Mouse (Mus musculus) forebrain, embryonic 10.5 days (tissue): ENCODE results near the gene Trrap. TPM values are rescaled to one million over a fixed set of nuclear protein-coding genes. Genes with fewer than 3 reads are reported as not detected.

Experiments used
- DNase-seq: peaks from one replicate; pipeline ENCODE4 v3.0.0-alpha.2; 2017; ENCODE audit warnings: low spot score; ENCODE audit errors: extremely low spot score
- H3K27ac ChIP-seq: fragments of 300-500 bp; sonication (generic); 2 replicates; pipeline ENCODE4 v1.5.1; 2016; ENCODE audit warnings: mild to moderate bottlenecking
- H3K27me3 ChIP-seq: fragments of 300-500 bp; sonication (generic); 2 replicates; pipeline ENCODE4 v1.6.1; 2016; ENCODE audit warnings: mild to moderate bottlenecking; ENCODE audit not compliant: poor library complexity, severe bottlenecking
- H3K36me3 ChIP-seq: fragments of 300-500 bp; sonication (generic); replicated peaks from 2 replicates; pipeline ENCODE4 v1.6.1; 2016; ENCODE audit warnings: mild to moderate bottlenecking, moderate library complexity
- H3K4me1 ChIP-seq: fragments of 300-500 bp; sonication (generic); 2 replicates; pipeline ENCODE4 v1.6.1; 2016
- H3K4me3 ChIP-seq: fragments of 300-500 bp; sonication (generic); 2 replicates; pipeline ENCODE4 v1.5.1; 2016; ENCODE audit warnings: mild to moderate bottlenecking, moderate library complexity
- H3K9me3 ChIP-seq: fragments of 300-500 bp; sonication (generic); 2 replicates; pipeline ENCODE4 v1.6.1; 2016; ENCODE audit warnings: mild to moderate bottlenecking, moderate library complexity
- WGBS: fragments of 180-500 bp; shearing (Covaris S2); methylation state at CpG from one replicate; pipeline ENCODE4 v1.1.7; 2016; 5-methylcytosine and 5-hydroxymethylcytosine counted together
- polyA plus RNA-seq: library from polyadenylated mRNA; unstranded; fragments of >200 nt; fragmentation: Nextera tagmentation; extraction: Ambion mirVana; gene quantifications from 2 replicates; pipeline ENCODE4 v1.2.1, GENCODE M21; 2016

Gene Trrap
- polyA plus RNA-seq, 1 experiment from 2014 or later: 76.2 TPM

GRCm38 (mm10) chr5:144855936-144856335 lies 88.4 kb downstream of the Trrap start:
- Histone ChIP-seq H3K27me3 (no peaks in the 10 kb centered on the region), H3K9me3 (peaks cover 13% of the 10 kb centered on the region), H3K27ac (no peak overlapping the region), H3K36me3 (peaks cover 99% of the 10 kb centered on the region), H3K4me1 (no peaks in the 10 kb centered on the region), H3K4me3 (no peak overlapping the region)
- DNase-seq: no peak
- WGBS: 82% methylated on average over 6 of the region's 6 CpGs

GRCm38 (mm10) chr5:144858527-144858926 lies 91.0 kb downstream of the Trrap start:
- Histone ChIP-seq H3K4me3 (no peak overlapping the region), H3K27ac (no peak overlapping the region), H3K36me3 (peaks cover 78% of the 10 kb centered on the region), H3K4me1 (no peaks in the 10 kb centered on the region), H3K9me3 (peaks cover 18% of the 10 kb centered on the region), H3K27me3 (no peaks in the 10 kb centered on the region)
- 95% methylated on average over 15 of the region's 15 CpGs for WGBS
- DNase-seq: no peak

GRCm38 (mm10) chr5:144859284-144859683 lies 91.8 kb downstream of the Trrap start:
- Histone ChIP-seq H3K27ac (no peak overlapping the region), H3K4me1 (no peaks in the 10 kb centered on the region), H3K27me3 (no peaks in the 10 kb centered on the region), H3K36me3 (peaks cover 71% of the 10 kb centered on the region), H3K4me3 (no peak overlapping the region), H3K9me3 (peaks cover 18% of the 10 kb centered on the region)
- WGBS: 95% methylated on average over 9 of the region's 9 CpGs
- DNase-seq: no peak

- Histone ChIP-seq H3K27ac (no peak overlapping the region), H3K4me3 (no peak overlapping the region), H3K36me3 (peaks cover 55% of the 10 kb centered on the region), H3K27me3 (no peaks in the 10 kb centered on the region), H3K4me1 (no peaks in the 10 kb centered on the region), H3K9me3 (peaks cover 18% of the 10 kb centered on the region)
- 96% methylated on average over 8 of the region's 8 CpGs for WGBS
- no peak for DNase-seq
Observed at GRCm38 (mm10) chr5:144860913-144861312, 93.4 kb downstream of the Trrap start.

- WGBS: 90% methylated on average over 8 of the region's 8 CpGs
- Histone ChIP-seq H3K36me3 (peaks cover 5% of the 10 kb centered on the region; the same call in 1 of the 2 replicates), H3K4me1 (peaks cover 6% of the 10 kb centered on the region; the same call in 1 of the 2 replicates), H3K9me3 (no peaks in the 10 kb centered on the region), H3K27me3 (no peaks in the 10 kb centered on the region), H3K27ac (no peak overlapping the region), H3K4me3 (no peak overlapping the region)
- DNase-seq: no peak
Observed at GRCm38 (mm10) chr5:144866923-144867322, 99.4 kb downstream of the Trrap start.

- H3K27me3 ChIP-seq: no peaks in the 10 kb centered on the region
- peaks cover 5% of the 10 kb centered on the region; the same call in 1 of the 2 replicates for H3K36me3 ChIP-seq
- H3K4me3 ChIP-seq: no peak overlapping the region
- WGBS: 55% methylated on average over 7 of the region's 7 CpGs
- no peaks in the 10 kb centered on the region for H3K9me3 ChIP-seq
- no peak for DNase-seq
- H3K27ac ChIP-seq: no peak overlapping the region
- H3K4me1 ChIP-seq: peaks cover 6% of the 10 kb centered on the region; the same call in 1 of the 2 replicates
Observed at GRCm38 (mm10) chr5:144869466-144869865, 101.9 kb downstream of the Trrap start.

- no peak overlapping the region for H3K4me3 ChIP-seq
- no peak for DNase-seq
- H3K27ac ChIP-seq: no peak overlapping the region
- no peaks in the 10 kb centered on the region for H3K9me3 ChIP-seq
- WGBS: 81% methylated on average over 7 of the region's 7 CpGs
- no peaks in the 10 kb centered on the region for H3K27me3 ChIP-seq
- H3K4me1 ChIP-seq: peaks cover 6% of the 10 kb centered on the region; the same call in 1 of the 2 replicates
- peaks cover 5% of the 10 kb centered on the region; the same call in 1 of the 2 replicates for H3K36me3 ChIP-seq
Observed at GRCm38 (mm10) chr5:144870782-144871181, 103.2 kb downstream of the Trrap start.

GRCm38 (mm10) chr5:144871775-144872174 lies 104.2 kb downstream of the Trrap start:
- peaks cover 6% of the 10 kb centered on the region; the same call in 1 of the 2 replicates for H3K4me1 ChIP-seq
- H3K27me3 ChIP-seq: no peaks in the 10 kb centered on the region
- peaks cover 2% of the 10 kb centered on the region for H3K36me3 ChIP-seq
- no peak overlapping the region for H3K27ac ChIP-seq
- 96% methylated on average over 1 of the region's 1 CpGs for WGBS
- no peak overlapping the region for H3K4me3 ChIP-seq
- H3K9me3 ChIP-seq: no peaks in the 10 kb centered on the region
- DNase-seq: no peak

- H3K36me3 ChIP-seq: peaks cover 7% of the 10 kb centered on the region
- H3K9me3 ChIP-seq: no peaks in the 10 kb centered on the region
- H3K27me3 ChIP-seq: no peaks in the 10 kb centered on the region
- peaks cover 6% of the 10 kb centered on the region; the same call in 1 of the 2 replicates for H3K4me1 ChIP-seq
- H3K27ac ChIP-seq: no peak overlapping the region; the same call in 1 of the 2 replicates
- H3K4me3 ChIP-seq: no peak overlapping the region
- WGBS: 84% methylated on average over 5 of the region's 5 CpGs
- DNase-seq: no peak
Observed at GRCm38 (mm10) chr5:144872326-144872725, 104.8 kb downstream of the Trrap start.

- DNase-seq: no peak
- 87% methylated on average over 3 of the region's 3 CpGs for WGBS
- Histone ChIP-seq H3K4me1 (peaks cover 6% of the 10 kb centered on the region; the same call in 1 of the 2 replicates), H3K4me3 (no peak overlapping the region), H3K27ac (no peak overlapping the region), H3K36me3 (peaks cover 12% of the 10 kb centered on the region), H3K27me3 (no peaks in the 10 kb centered on the region), H3K9me3 (no peaks in the 10 kb centered on the region)
Observed at GRCm38 (mm10) chr5:144872867-144873266, 105.3 kb downstream of the Trrap start.

- 93% methylated on average over 6 of the region's 6 CpGs for WGBS
- Histone ChIP-seq H3K27me3 (no peaks in the 10 kb centered on the region), H3K4me1 (no peaks in the 10 kb centered on the region; the same call in 1 of the 2 replicates), H3K9me3 (no peaks in the 10 kb centered on the region), H3K4me3 (no peak overlapping the region), H3K36me3 (peaks cover 33% of the 10 kb centered on the region), H3K27ac (no peak overlapping the region)
- no peak for DNase-seq
Observed at GRCm38 (mm10) chr5:144875227-144875626, 107.7 kb downstream of the Trrap start.

GRCm38 (mm10) chr5:144875892-144876291 lies 108.4 kb downstream of the Trrap start:
- peak; percentile 66 for DNase-seq
- Histone ChIP-seq H3K27ac (no peak overlapping the region), H3K9me3 (no peaks in the 10 kb centered on the region), H3K36me3 (peaks cover 40% of the 10 kb centered on the region), H3K27me3 (no peaks in the 10 kb centered on the region), H3K4me3 (no peak overlapping the region), H3K4me1 (no peaks in the 10 kb centered on the region; the same call in 1 of the 2 replicates)
- 19% methylated on average over 13 of the region's 13 CpGs for WGBS

GRCm38 (mm10) chr5:144877021-144877420 lies 109.5 kb downstream of the Trrap start:
- no peak for DNase-seq
- Histone ChIP-seq H3K36me3 (peaks cover 51% of the 10 kb centered on the region), H3K4me1 (no peaks in the 10 kb centered on the region; the same call in 1 of the 2 replicates), H3K27ac (no peak overlapping the region), H3K27me3 (no peaks in the 10 kb centered on the region), H3K9me3 (no peaks in the 10 kb centered on the region), H3K4me3 (no peak overlapping the region)
- WGBS: 91% methylated on average over 15 of the region's 15 CpGs
